Mouse (Mus musculus) CH12.LX (cell line): ENCODE data around the gene Micu2. TPM values are rescaled to one million over a fixed set of nuclear protein-coding genes. Genes with fewer than 3 reads are reported as not detected.
"Not testable (repeated sequence)": the region's sequence is repeated elsewhere in the genome, so short reads cannot be mapped to it uniquely, and the experiment has no call there.

ENCODE experiments used
- DNase-seq: peaks from one replicate; pipeline ENCODE4 v3.0.0-alpha.2; 2013; ENCODE audit errors: extremely low read depth
- H3K27ac ChIP-seq: 2 replicates; pipeline ENCODE4 v1.5.1; 2012; ENCODE audit warnings: low read depth, mild to moderate bottlenecking, control low read depth, moderate library complexity; ENCODE audit not compliant: insufficient read depth
- H3K27me3 ChIP-seq: replicated peaks from 2 replicates; pipeline ENCODE3; 2012; ENCODE audit warnings: inconsistent platforms
- H3K36me3 ChIP-seq, 2 experiments: replicated peaks in 1 of 2; 2 replicates each; pipeline versions ENCODE3 to v1.6.1; 2012; ENCODE audit warnings: inconsistent platforms in 1 of 2, low read length in 1 of 2, mild to moderate bottlenecking in 1 of 2, mixed read lengths in 1 of 2, moderate library complexity in 1 of 2; ENCODE audit not compliant: control insufficient read depth in 1 of 2, insufficient read depth in 1 of 2
- H3K4me1 ChIP-seq, 2 experiments: 2 replicates each; pipeline ENCODE4 v1.6.1; 2012; ENCODE audit warnings: inconsistent platforms in 1 of 2, moderate library complexity in 1 of 2; ENCODE audit not compliant: insufficient read depth in 2 of 2, control insufficient read depth in 1 of 2
- H3K4me2 ChIP-seq: 2 replicates; pipeline ENCODE4 v1.6.1; 2012; ENCODE audit warnings: low read depth, mild to moderate bottlenecking, control low read depth; ENCODE audit not compliant: poor library complexity, insufficient read depth, severe bottlenecking
- H3K4me3 ChIP-seq, 3 experiments: fragments of 150-350 bp in 1 of 3; sonication (generic) in 1 of 3; replicated peaks in 1 of 3; 2 replicates each; pipeline versions ENCODE3 to v1.5.1; 2011 to 2012; ENCODE audit warnings: low read depth in 2 of 3, low read length in 2 of 3, mild to moderate bottlenecking in 2 of 3, moderate library complexity in 2 of 3, control low read depth in 1 of 3, improper control_type of control experiment in 1 of 3, inconsistent platforms in 1 of 3, mixed read lengths in 1 of 3; ENCODE audit not compliant: poor library complexity in 1 of 3
- H3K79me2 ChIP-seq: replicated peaks from 2 replicates; pipeline ENCODE4 v1.6.1; 2012; ENCODE audit warnings: mild to moderate bottlenecking, moderate library complexity; ENCODE audit not compliant: control insufficient read depth, poor library complexity, insufficient read depth, severe bottlenecking; ENCODE audit errors: extremely low read depth
- H3K9ac ChIP-seq: 2 replicates; pipeline ENCODE4 v1.6.1; 2012; ENCODE audit warnings: low read depth, mild to moderate bottlenecking, control low read depth, moderate library complexity; ENCODE audit not compliant: insufficient read depth
- H3K9me3 ChIP-seq: replicated peaks from 2 replicates; pipeline ENCODE3; 2012; ENCODE audit warnings: low read length, inconsistent platforms, mixed read lengths
- CTCF ChIP-seq, 2 experiments: IDR thresholded peaks in 1 of 2; conservative IDR thresholded peaks in 1 of 2; 2 replicates each; pipeline ENCODE4 v1.5.1; 2011 to 2012; ENCODE audit warnings: low read depth in 2 of 2, low read length in 2 of 2, improper control_type of control experiment in 1 of 2, inconsistent platforms in 1 of 2, mild to moderate bottlenecking in 1 of 2, moderate library complexity in 1 of 2
- E2F4 ChIP-seq: IDR thresholded peaks from 2 replicates; pipeline ENCODE4 v1.6.1; 2011; ENCODE audit warnings: low read depth, low read length, improper control_type of control experiment; ENCODE audit not compliant: insufficient replicate concordance
- EP300 ChIP-seq: IDR thresholded peaks from 2 replicates; pipeline ENCODE4 v1.6.1; 2011; ENCODE audit warnings: low read length, improper control_type of control experiment
- GABPA ChIP-seq: IDR thresholded peaks from 2 replicates; pipeline ENCODE4 v1.6.1; 2012; ENCODE audit warnings: low read depth, low read length, improper control_type of control experiment, inconsistent platforms; ENCODE audit not compliant: insufficient replicate concordance
- IRF4 ChIP-seq: IDR thresholded peaks from 2 replicates; pipeline ENCODE4 v1.6.1; 2014; ENCODE audit warnings: low read depth, mild to moderate bottlenecking, inconsistent platforms, low read length, improper control_type of control experiment
- JUND ChIP-seq: conservative IDR thresholded peaks from 2 replicates; pipeline ENCODE4 v1.6.1; 2011; ENCODE audit warnings: low read depth, low read length, improper control_type of control experiment
- KAT2A ChIP-seq: IDR thresholded peaks from 2 replicates; pipeline ENCODE4 v1.6.1; 2012; ENCODE audit warnings: low read length, improper control_type of control experiment, inconsistent platforms; ENCODE audit not compliant: insufficient replicate concordance
- NELFE ChIP-seq: IDR thresholded peaks from 2 replicates; pipeline ENCODE4 v1.6.1; 2011; ENCODE audit warnings: low read depth, low read length, improper control_type of control experiment
- NRF1 ChIP-seq: IDR thresholded peaks from 2 replicates; pipeline ENCODE4 v1.6.1; 2014; ENCODE audit warnings: low read depth, mild to moderate bottlenecking, inconsistent platforms, low read length, improper control_type of control experiment, moderate library complexity
- POLR2A ChIP-seq: IDR thresholded peaks from 2 replicates; pipeline ENCODE4 v1.6.1; 2011; ENCODE audit warnings: low read depth, mild to moderate bottlenecking, improper control_type of control experiment, low read length
- RAD21 ChIP-seq: IDR thresholded peaks from 2 replicates; pipeline ENCODE4 v1.6.1; 2011; ENCODE audit warnings: low read depth, mild to moderate bottlenecking, low read length, improper control_type of control experiment, moderate library complexity
- SIN3A ChIP-seq: IDR thresholded peaks from 2 replicates; pipeline ENCODE4 v1.6.1; 2012; ENCODE audit warnings: low read length, improper control_type of control experiment, inconsistent platforms
- TBP ChIP-seq: conservative IDR thresholded peaks from 2 replicates; pipeline ENCODE4 v1.6.1; 2011; ENCODE audit warnings: low read depth, low read length, improper control_type of control experiment
- USF1 ChIP-seq: IDR thresholded peaks from 2 replicates; pipeline ENCODE4 v1.6.1; 2014; ENCODE audit warnings: low read depth, mild to moderate bottlenecking, inconsistent platforms, low read length, improper control_type of control experiment
- ZC3H11A ChIP-seq: IDR thresholded peaks from 2 replicates; pipeline ENCODE4 v1.6.1; 2012; ENCODE audit warnings: low read depth, mild to moderate bottlenecking, inconsistent platforms, low read length, improper control_type of control experiment
- ZKSCAN1 ChIP-seq: IDR thresholded peaks from 2 replicates; pipeline ENCODE4 v1.6.1; 2012; ENCODE audit warnings: low read depth, inconsistent platforms, low read length, improper control_type of control experiment, borderline replicate concordance
- ZMIZ1 ChIP-seq: IDR thresholded peaks from 2 replicates; pipeline ENCODE4 v1.6.1; 2012; ENCODE audit warnings: low read depth, mild to moderate bottlenecking, inconsistent platforms, low read length, improper control_type of control experiment
- dilution Hi-C: fragments of 300-500 bp; cut with MboI; formaldehyde crosslinking; loops from 2 replicates; pipeline ENCODE4 v1.14.3; 2020; ENCODE audit warnings: low sequenced_read_pairs; ENCODE audit not compliant: extremely low pct_unique_long_range_greater_than_20kb, extremely low pct_ligation_motif_present
- in situ Hi-C: fragments of 300-500 bp; cut with MboI; formaldehyde crosslinking; loops from 3 replicates; pipeline ENCODE4 v1.14.3; 2019; ENCODE audit warnings: low sequenced_read_pairs, low pct_ligation_motif_present, low pct_unique_long_range_greater_than_20kb, mixed read lengths
- polyA plus RNA-seq: library from polyadenylated mRNA; unstranded; fragments of >175 nt; gene quantifications from 2 replicates; pipeline ENCODE4 v1.2.1, GENCODE M21; 2012; ENCODE audit warnings: low read depth; ENCODE audit not compliant: insufficient read length
- total RNA-seq, 2 experiments: library from RNA; depleted of rRNA; stranded (reverse); fragments of 300-350 nt in 1 of 2; fragments of >200 nt in 1 of 2; gene quantifications; 2 replicates each; pipeline ENCODE4 v1.2.3; 2012 to 2014

Gene Micu2
- total and polyA plus RNA-seq, 3 experiments = 39.8 to 62.5 (median 52.7) TPM

DNA sequence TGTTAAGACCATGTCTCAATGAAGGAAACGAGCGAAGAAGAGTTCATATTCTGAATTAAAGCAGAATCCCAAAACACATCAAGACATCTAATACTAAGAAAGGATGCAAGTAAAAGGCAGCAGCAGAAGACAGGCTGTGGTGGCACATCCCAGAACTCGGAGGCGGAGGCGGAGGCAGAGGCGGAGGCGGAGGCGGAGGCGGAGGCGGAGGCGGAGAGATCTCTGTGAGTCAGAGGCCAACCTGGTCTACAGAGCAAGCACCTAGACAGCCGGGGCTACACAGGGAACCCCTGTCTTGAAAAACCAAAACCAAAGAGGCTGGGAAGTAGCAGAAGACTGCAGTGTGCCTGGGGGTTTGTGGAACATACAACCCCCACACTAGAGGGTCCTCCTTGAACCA lies 102.2 kb downstream of the Micu2 start:
- peaks cover 7% of the 10 kb centered on the region for H3K9me3 ChIP-seq
- no peak for DNase-seq
- no peak overlapping the region for H3K4me3 ChIP-seq
- H3K4me1 ChIP-seq = peaks cover 0 to 15% of the 10 kb centered on the region in 2 experiments; a peak in 2 of 4 replicates
- TF ChIP-seq GABPA = no peak
- no peak for TF ChIP-seq E2F4
- no peak for TF ChIP-seq CTCF (conservative IDR thresholded peaks at IDR 0.05 in 1 of 2, IDR thresholded peaks at IDR 0.05 in 1 of 2; ENCODE audit: low read depth in 2 of 2, low read length in 2 of 2)
- no peak for TF ChIP-seq USF1
- TF ChIP-seq IRF4 = no peak
- TF ChIP-seq NRF1 = no peak
- TF ChIP-seq NELFE = no peak
- TF ChIP-seq ZC3H11A = no peak
- no peak for TF ChIP-seq RAD21
- no peak for TF ChIP-seq JUND
- TF ChIP-seq POLR2A = no peak
- TF ChIP-seq KAT2A = no peak
- TF ChIP-seq SIN3A = no peak
- TF ChIP-seq ZKSCAN1 = no peak
- no peak for TF ChIP-seq EP300
- TF ChIP-seq TBP = no peak
- no peak for TF ChIP-seq ZMIZ1
- TF ChIP-seq, all 38 proteins: peak for 0
- H3K9ac ChIP-seq = no peak overlapping the region
- no peaks in the 10 kb centered on the region for H3K36me3 ChIP-seq
- in situ Hi-C loops = no loop called here
- no peak overlapping the region for H3K4me2 ChIP-seq
- H3K27me3 ChIP-seq = no peaks in the 10 kb centered on the region
- no peak overlapping the region for H3K27ac ChIP-seq
- dilution Hi-C loops = no loop called here
- no peaks in the 10 kb centered on the region for H3K79me2 ChIP-seq

DNA sequence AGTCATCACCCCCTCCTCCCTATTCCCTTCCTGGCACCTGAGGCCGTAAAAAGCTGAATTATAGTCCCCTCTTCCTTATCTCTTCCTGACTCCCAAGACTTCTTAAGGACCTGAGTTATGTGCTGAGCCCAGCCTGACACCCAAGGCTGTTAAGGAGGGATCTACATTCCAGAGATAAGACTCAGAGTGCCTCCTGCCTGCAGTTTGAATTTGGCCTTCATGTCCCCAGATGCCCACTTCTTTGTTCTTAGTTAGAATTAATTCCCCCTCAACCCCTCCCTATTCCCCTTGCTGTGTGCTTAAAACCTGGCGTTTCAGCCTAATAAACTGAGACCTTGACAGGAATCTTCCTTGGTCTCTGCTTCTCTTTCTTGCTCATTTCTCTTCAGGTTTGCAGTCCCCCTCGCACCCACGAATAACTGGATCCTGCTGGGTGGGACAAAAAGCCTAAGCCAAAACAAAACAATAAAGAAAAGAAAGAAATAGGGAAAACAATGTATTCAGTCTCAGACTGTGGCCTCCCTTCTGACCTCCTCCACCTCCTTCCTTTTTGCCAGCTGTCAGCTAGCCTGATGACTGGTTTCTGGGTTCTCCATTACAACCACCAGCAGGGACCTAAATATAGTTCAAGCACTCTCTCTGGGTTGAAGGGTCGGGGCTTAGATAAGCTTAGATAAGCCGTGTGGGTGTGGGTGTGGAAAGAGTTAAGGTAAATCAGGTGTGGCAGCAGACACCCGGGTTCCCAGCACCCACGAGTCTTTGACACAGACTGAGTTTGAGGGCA lies 102.8 kb downstream of the Micu2 start:
- dilution Hi-C loops, H3K9ac ChIP-seq, H3K36me3 ChIP-seq, H3K4me2 ChIP-seq, H3K79me2 ChIP-seq, H3K27ac ChIP-seq, H3K9me3 ChIP-seq, H3K27me3 ChIP-seq, H3K4me3 ChIP-seq, DNase-seq, in situ Hi-C loops: not testable (repeated sequence)
- H3K4me1 ChIP-seq = peaks cover 0 to 15% of the 10 kb centered on the region in 2 experiments; a peak in 2 of 4 replicates
